ENCODE assay signal across 9 mouse cellular contexts in genomic region chr9:120415504-120415903, GRCm38 (mm10).
DNase-seq lines count a peak whose midpoint lies in the region; ATAC-seq lines count a peak whose summit lies in the region.
"Had no signal": no experiment of that assay in that cellular context is flagged by ENCODE, and none has a peak within 500 bp of the region (broad histone marks: within the 10 kb centered on the region; RNA-seq: fewer than 3 reads in every experiment).

No protein-coding gene starts in this region.

- DNase-seq in forebrain, embryonic 11.5 days (ENCODE audit: low spot score) = peak; percentile 89
- peak; percentile 74 to 82 for DNase-seq in adrenal gland, postnatal 36 days
- DNase-seq in embryonic facial prominence, embryonic 14.5 days (ENCODE audit: low spot score) = peak; percentile 79
- DNase-seq in heart, postnatal 14 days = peak; percentile 73 to 85
- peak; percentile 56 to 69 for DNase-seq in layer of hippocampus, postnatal 25 days (ENCODE audit: extremely low spot score in 1 of 2, low spot score in 1 of 2)
- DNase-seq in lung, postnatal 36 days = peak; percentile 92
- peak; percentile 53 for DNase-seq in skeletal muscle tissue, adult 2 months (ENCODE audit: low read depth, low spot score)

- no peak overlapping the region for H3K9ac ChIP-seq in forebrain, embryonic 11.5 days (ENCODE audit: low read length)
- H3K9ac ChIP-seq in forebrain, embryonic 15.5 days (replicated peaks) = no peak overlapping the region
- H3K9ac ChIP-seq in embryonic facial prominence, embryonic 14.5 days (ENCODE audit: low read depth, low read length) = no peak overlapping the region
- H3K9ac ChIP-seq: neural tube, embryonic 13.5 days had no signal

- whole genome bisulfite sequencing in forebrain, embryonic 11.5 days = 0% methylated on average over 4 of the region's 7 CpGs
- 0% methylated on average over 3 of the region's 7 CpGs for WGBS in forebrain, embryonic 15.5 days
- 3% methylated on average over 3 of the region's 7 CpGs for WGBS in embryonic facial prominence, embryonic 14.5 days

- no peak overlapping the region for H3K27ac ChIP-seq in forebrain, embryonic 11.5 days (ENCODE audit: low read depth, low read length)
- no peak overlapping the region for H3K27ac ChIP-seq in forebrain, embryonic 15.5 days (replicated peaks)
- H3K27ac ChIP-seq in embryonic facial prominence, embryonic 14.5 days (replicated peaks; ENCODE audit: low read depth, low read length) = no peak overlapping the region
- H3K27ac ChIP-seq: neural tube, embryonic 13.5 days had no signal

- H3K4me2 ChIP-seq in forebrain, embryonic 11.5 days (ENCODE audit: low read depth, low read length, severe bottlenecking) = no peak overlapping the region
- no peak overlapping the region for H3K4me2 ChIP-seq in forebrain, embryonic 15.5 days (replicated peaks)
- no peak overlapping the region for H3K4me2 ChIP-seq in embryonic facial prominence, embryonic 14.5 days (ENCODE audit: low read depth, low read length)
- H3K4me2 ChIP-seq: neural tube, embryonic 13.5 days had no signal

- H3K9me3 ChIP-seq in forebrain, embryonic 11.5 days (ENCODE audit: control insufficient read depth, low read length) = no peaks in the 10 kb centered on the region
- no peaks in the 10 kb centered on the region for H3K9me3 ChIP-seq in forebrain, embryonic 15.5 days
- H3K9me3 ChIP-seq in embryonic facial prominence, embryonic 14.5 days (ENCODE audit: control insufficient read depth, low read length) = no peaks in the 10 kb centered on the region
- H3K9me3 ChIP-seq: neural tube, embryonic 13.5 days had no signal

- no peak overlapping the region for H3K4me3 ChIP-seq in forebrain, embryonic 11.5 days (ENCODE audit: low read depth, low read length)
- H3K4me3 ChIP-seq in forebrain, embryonic 15.5 days = no peak overlapping the region
- no peak overlapping the region for H3K4me3 ChIP-seq in embryonic facial prominence, embryonic 14.5 days (ENCODE audit: low read depth, low read length)
- H3K4me3 ChIP-seq: neural tube, embryonic 13.5 days had no signal

- no peaks in the 10 kb centered on the region for H3K4me1 ChIP-seq in forebrain, embryonic 11.5 days (replicated peaks; ENCODE audit: control insufficient read depth, insufficient read depth, low read length)
- H3K4me1 ChIP-seq in forebrain, embryonic 15.5 days = no peaks in the 10 kb centered on the region
- no peaks in the 10 kb centered on the region for H3K4me1 ChIP-seq in embryonic facial prominence, embryonic 14.5 days (ENCODE audit: control insufficient read depth, insufficient read depth, low read length)
- H3K4me1 ChIP-seq: neural tube, embryonic 13.5 days had no signal

- ATAC-seq in forebrain, embryonic 11.5 days (replicated peaks; ENCODE audit: low FRiP score) = peak; percentile 27; the same call in 1 of the 2 replicates
- ATAC-seq in forebrain, embryonic 15.5 days (replicated peaks) = no peak
- ATAC-seq in embryonic facial prominence, embryonic 14.5 days (ENCODE audit: low read depth) = no peak

- intact Hi-C loops in heart, postnatal 14 days (cut with DNase I) = no loop called here

- H3K27me3 ChIP-seq in forebrain, embryonic 11.5 days (ENCODE audit: control insufficient read depth, insufficient read depth, low read length) = no peaks in the 10 kb centered on the region
- H3K27me3 ChIP-seq in forebrain, embryonic 15.5 days = no peaks in the 10 kb centered on the region
- no peaks in the 10 kb centered on the region for H3K27me3 ChIP-seq in embryonic facial prominence, embryonic 14.5 days (replicated peaks; ENCODE audit: control insufficient read depth, insufficient read depth, low read length)
- H3K27me3 ChIP-seq: neural tube, embryonic 13.5 days had no signal

- H3K36me3 ChIP-seq in forebrain, embryonic 11.5 days (ENCODE audit: control insufficient read depth, insufficient read depth, low read length) = no peaks in the 10 kb centered on the region
- no peaks in the 10 kb centered on the region for H3K36me3 ChIP-seq in forebrain, embryonic 15.5 days
- H3K36me3 ChIP-seq in embryonic facial prominence, embryonic 14.5 days (ENCODE audit: control insufficient read depth, insufficient read depth, low read length) = no peaks in the 10 kb centered on the region
- H3K36me3 ChIP-seq: neural tube, embryonic 13.5 days had no signal
